Comparison of ENCODE assay signal across 14 mouse cellular contexts in the genomic region with DNA sequence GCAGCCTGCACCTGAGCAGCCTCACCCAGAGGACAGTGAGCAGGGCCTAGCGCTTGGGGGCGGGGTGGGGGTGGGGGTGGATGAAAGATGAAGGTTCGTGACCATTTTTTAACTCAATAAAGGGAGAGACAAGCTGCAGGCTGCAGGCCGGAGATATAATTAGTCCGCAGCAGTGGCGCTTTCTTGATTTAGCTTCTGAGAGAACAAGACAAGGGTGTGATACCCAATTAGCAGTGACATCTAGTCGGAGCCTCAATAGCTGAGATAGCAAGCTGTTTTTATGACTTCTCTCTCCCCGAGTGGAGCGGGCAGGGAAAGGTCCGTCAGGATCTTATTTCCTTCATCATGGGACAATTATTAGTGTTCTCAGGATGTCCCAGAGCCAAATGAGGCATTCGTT. TPM values are rescaled to one million over a fixed set of nuclear protein-coding genes. Genes with fewer than 3 reads are reported as not detected.
DNase-seq lines count a peak whose midpoint lies in the region; ATAC-seq and TF ChIP-seq lines count a peak whose summit lies in the region.
"Had no signal": no experiment of that assay in that cellular context is flagged by ENCODE, and none has a peak within 500 bp of the region (broad histone marks: within the 10 kb centered on the region; RNA-seq: fewer than 3 reads in every experiment).

No protein-coding gene starts in this region.

- no peak for TF ChIP-seq CTCF in heart, postnatal 0 days (IDR thresholded peaks at IDR 0.05; ENCODE audit: low read depth)
- no peak for TF ChIP-seq CTCF in forebrain, postnatal 0 days (IDR thresholded peaks at IDR 0.05; ENCODE audit: low read depth)
- no peak for TF ChIP-seq CTCF in intestine, postnatal 0 days (IDR thresholded peaks at IDR 0.05; ENCODE audit: low read depth)

- no peaks in the 10 kb centered on the region for H3K36me3 ChIP-seq in heart, postnatal 0 days (replicated peaks; ENCODE audit: control insufficient read depth, insufficient read depth, low read length)
- no peaks in the 10 kb centered on the region for H3K36me3 ChIP-seq in forebrain, postnatal 0 days (ENCODE audit: insufficient read depth)
- H3K36me3 ChIP-seq in intestine, postnatal 0 days (ENCODE audit: control insufficient read depth, insufficient read depth): no peaks in the 10 kb centered on the region
- H3K36me3 ChIP-seq in neural tube, embryonic 15.5 days: no peaks in the 10 kb centered on the region

- peaks cover 43% of the 10 kb centered on the region for H3K4me1 ChIP-seq in heart, postnatal 0 days (ENCODE audit: control insufficient read depth, insufficient read depth)
- H3K4me1 ChIP-seq in forebrain, postnatal 0 days (ENCODE audit: insufficient read depth): peaks cover 56% of the 10 kb centered on the region
- peaks cover 24% of the 10 kb centered on the region; the same call in 1 of the 2 replicates for H3K4me1 ChIP-seq in intestine, postnatal 0 days (replicated peaks; ENCODE audit: control insufficient read depth, insufficient read depth, low read length)
- peaks cover 95% of the 10 kb centered on the region for H3K4me1 ChIP-seq in neural tube, embryonic 15.5 days

- intact Hi-C loops in heart, postnatal 10 days (cut with DNase I): no loop called here

- peaks cover 20% of the 10 kb centered on the region; the same call in 1 of the 2 replicates for H3K27me3 ChIP-seq in heart, postnatal 0 days (ENCODE audit: control insufficient read depth, insufficient read depth, low read length)
- no peaks in the 10 kb centered on the region; the same call in none of the 2 replicates for H3K27me3 ChIP-seq in forebrain, postnatal 0 days (ENCODE audit: insufficient read depth, low read length)
- no peaks in the 10 kb centered on the region for H3K27me3 ChIP-seq in intestine, postnatal 0 days (replicated peaks; ENCODE audit: control insufficient read depth, insufficient read depth, low read length)
- no peaks in the 10 kb centered on the region for H3K27me3 ChIP-seq in neural tube, embryonic 15.5 days (replicated peaks)

- WGBS in heart, postnatal 0 days: 38% methylated on average over 11 of the region's 11 CpGs
- WGBS in forebrain, postnatal 0 days: 12% methylated on average over 11 of the region's 11 CpGs
- 20% methylated on average over 11 of the region's 11 CpGs for WGBS in intestine, postnatal 0 days
- 13% methylated on average over 11 of the region's 11 CpGs for WGBS in neural tube, embryonic 15.5 days

- peak overlapping the region; percentile 15; the same call in 1 of the 2 replicates for H3K27ac ChIP-seq in heart, postnatal 0 days (ENCODE audit: low read depth)
- H3K27ac ChIP-seq in forebrain, postnatal 0 days (ENCODE audit: low read depth, low read length): no peak overlapping the region
- no peak overlapping the region for H3K27ac ChIP-seq in intestine, postnatal 0 days (ENCODE audit: low read depth, low read length)
- H3K27ac ChIP-seq in neural tube, embryonic 15.5 days (replicated peaks): peak overlapping the region; percentile 58; the same call in 1 of the 2 replicates

- H3K4me2 ChIP-seq in heart, postnatal 0 days (ENCODE audit: low read depth, low read length): peak overlapping the region; percentile 22
- peak overlapping the region; percentile 24 for H3K4me2 ChIP-seq in forebrain, postnatal 0 days (ENCODE audit: low read depth)
- peak overlapping the region; percentile 24 for H3K4me2 ChIP-seq in intestine, postnatal 0 days (replicated peaks; ENCODE audit: low read depth)
- peak overlapping the region; percentile 43 for H3K4me2 ChIP-seq in neural tube, embryonic 15.5 days
- H3K4me2 ChIP-seq: heart, embryonic 11.5 days; lung, embryonic 14.5 days had no signal

- H3K4me3 ChIP-seq in heart, postnatal 0 days (ENCODE audit: low read depth, low read length): no peak overlapping the region
- H3K4me3 ChIP-seq in forebrain, postnatal 0 days (ENCODE audit: low read depth, low read length): no peak overlapping the region
- no peak overlapping the region for H3K4me3 ChIP-seq in intestine, postnatal 0 days (ENCODE audit: low read depth, low read length)
- no peak overlapping the region for H3K4me3 ChIP-seq in neural tube, embryonic 15.5 days (replicated peaks)

- no peak for ATAC-seq in heart, postnatal 0 days (ENCODE audit: insufficient read depth, low read depth)
- no peak for ATAC-seq in forebrain, postnatal 0 days
- ATAC-seq in intestine, postnatal 0 days: no peak
- ATAC-seq in neural tube, embryonic 15.5 days (ENCODE audit: low FRiP score): no peak
- ATAC-seq in activated CD4-positive, CD25-positive, alpha-beta regulatory T cell, adult 4 months: no peak

- no peak for DNase-seq in heart, postnatal 0 days (ENCODE audit: low spot score)
- no peak for DNase-seq in heart, postnatal 10 days
- no peak for DNase-seq in forebrain, postnatal 0 days
- DNase-seq in frontal cortex, postnatal 10 days (ENCODE audit: low spot score in 2 of 2): no peak
- DNase-seq in embryo, embryonic 10.5 days (ENCODE audit: low spot score): no peak
- DNase-seq: B cell, adult 2 months; kidney, postnatal 10 days; spleen, adult 18-20 months had no signal

- no peaks in the 10 kb centered on the region for H3K9me3 ChIP-seq in heart, postnatal 0 days (replicated peaks; ENCODE audit: control insufficient read depth, low read length)
- no peaks in the 10 kb centered on the region for H3K9me3 ChIP-seq in forebrain, postnatal 0 days (ENCODE audit: low read length)
- H3K9me3 ChIP-seq in intestine, postnatal 0 days (ENCODE audit: control insufficient read depth): no peaks in the 10 kb centered on the region
- no peaks in the 10 kb centered on the region for H3K9me3 ChIP-seq in neural tube, embryonic 15.5 days (replicated peaks)
- H3K9me3 ChIP-seq: G1E had no signal

- TF ChIP-seq EP300 in heart, postnatal 0 days (IDR thresholded peaks at IDR 0.05; ENCODE audit: low read depth): no peak

- H3K9ac ChIP-seq in heart, postnatal 0 days (replicated peaks; ENCODE audit: low read depth, low read length): no peak overlapping the region
- H3K9ac ChIP-seq in forebrain, postnatal 0 days: no peak overlapping the region
- H3K9ac ChIP-seq in intestine, postnatal 0 days (ENCODE audit: low read depth, low read length): no peak overlapping the region
- peak overlapping the region; percentile 21; the same call in 1 of the 2 replicates for H3K9ac ChIP-seq in neural tube, embryonic 15.5 days (replicated peaks)
- H3K9ac ChIP-seq: lung, embryonic 14.5 days had no signal

RNA-seq across cellular contexts. Expression of a gene that starts 7.2 kb away (rescaled TPM):
- 0.97 and 5.0 TPM in 2 replicates for total RNA-seq in heart, postnatal 0 days (2014; rRNA removed; ENCODE audit: low replicate concordance)
- polyA plus RNA-seq in heart, postnatal 0 days (2015; fragmentation: Nextera tagmentation; extraction: Ambion mirVana): 0.97 and 1.3 TPM in 2 replicates
- total RNA-seq in heart, postnatal 10 days (2021): 1 to 10 TPM; 7.2 to 8.0 TPM
- 6.2 and 8.2 TPM in 2 replicates for total RNA-seq in forebrain, postnatal 0 days (2014; rRNA removed)
- 2.9 and 3.4 TPM in 2 replicates for polyA plus RNA-seq in forebrain, postnatal 0 days (2015; fragmentation: Nextera tagmentation; extraction: Ambion mirVana)
- polyA plus RNA-seq in intestine, postnatal 0 days (2015; fragmentation: Nextera tagmentation; extraction: Ambion mirVana): 2.3 and 3.2 TPM in 2 replicates
- polyA plus RNA-seq in neural tube, embryonic 15.5 days (2015; fragmentation: Nextera tagmentation; extraction: Ambion mirVana): 4.7 and 5.3 TPM in 2 replicates
- polyA plus RNA-seq in activated CD4-positive, CD25-positive, alpha-beta regulatory T cell, adult 4 months (2017; shearing (Covaris generic)): not detected

Comparison
In these comparisons a context has a peak if more than half of its experiments do, and no peak if none do; other contexts are left out.
1. H3K27ac ChIP-seq: peak in heart, postnatal 0 days (single experiment) and neural tube, embryonic 15.5 days (single experiment); none in forebrain, postnatal 0 days (single experiment) and intestine, postnatal 0 days (single experiment).
2. Peak in every context shown above with its lines, with median percentiles within 50 percentile points of each other: H3K4me2 ChIP-seq.